Mouse (Mus musculus) limb, embryonic 11.5 days (tissue): ENCODE data around the gene Map3k7cl. TPM values are rescaled to one million over a fixed set of nuclear protein-coding genes. Genes with fewer than 3 reads are reported as not detected.

Source experiments
- ATAC-seq: fragments of 200-750 bp; cut with Nextera tagmentation; 2 replicates; pipeline ENCODE4 v1.8.0; 2017; ENCODE audit warnings: low read depth; ENCODE audit not compliant: insufficient number of reproducible peaks, low FRiP score, low TSS enrichment
- DNase-seq: peaks from one replicate; pipeline ENCODE4 v3.0.0-alpha.2; 2015; ENCODE audit warnings: low spot score
- H3K27ac ChIP-seq: fragments of 300-500 bp; sonication (generic); replicated peaks from 2 replicates; pipeline ENCODE4 v1.5.1; 2014; ENCODE audit warnings: low read depth, mild to moderate bottlenecking, low read length
- H3K27me3 ChIP-seq: fragments of 300-500 bp; sonication (generic); 2 replicates; pipeline ENCODE4 v1.6.1; 2014; ENCODE audit warnings: mild to moderate bottlenecking, low read length, mixed read lengths; ENCODE audit not compliant: control insufficient read depth, insufficient read depth
- H3K36me3 ChIP-seq: fragments of 300-500 bp; sonication (generic); 2 replicates; pipeline ENCODE4 v1.6.1; 2014; ENCODE audit warnings: mild to moderate bottlenecking, low read length, moderate library complexity, mixed read lengths; ENCODE audit not compliant: control insufficient read depth, insufficient read depth
- H3K4me1 ChIP-seq: fragments of 300-500 bp; sonication (generic); 2 replicates; pipeline ENCODE4 v1.6.1; 2014; ENCODE audit warnings: low read length, mixed read lengths; ENCODE audit not compliant: control insufficient read depth, insufficient read depth
- H3K4me2 ChIP-seq: fragments of 300-500 bp; sonication (generic); 2 replicates; pipeline ENCODE4 v1.6.1; 2014; ENCODE audit warnings: low read depth, mild to moderate bottlenecking, moderate library complexity; ENCODE audit not compliant: severe bottlenecking
- H3K4me3 ChIP-seq: fragments of 300-500 bp; sonication (generic); 2 replicates; pipeline ENCODE4 v1.5.1; 2014; ENCODE audit warnings: low read depth, low read length
- H3K9ac ChIP-seq: fragments of 300-500 bp; sonication (generic); 2 replicates; pipeline ENCODE4 v1.6.1; 2014; ENCODE audit warnings: mild to moderate bottlenecking, low read length
- H3K9me3 ChIP-seq: fragments of 300-500 bp; sonication (generic); 2 replicates; pipeline ENCODE4 v1.6.1; 2016; ENCODE audit warnings: low read length; ENCODE audit not compliant: control insufficient read depth
- WGBS: fragments of 180-500 bp; shearing (Covaris S2); extraction: QIAGEN DNeasy Blood & Tissue Kit; methylation state at CpG from one replicate; pipeline ENCODE4 v1.1.7; 2014; 5-methylcytosine and 5-hydroxymethylcytosine counted together
- polyA plus RNA-seq: library from polyadenylated mRNA; unstranded; fragments of >200 nt; fragmentation: Nextera tagmentation; extraction: Ambion mirVana; gene quantifications from 2 replicates; pipeline ENCODE4 v1.2.1, GENCODE M21; 2014

The Map3k7cl gene
- polyA plus RNA-seq, 1 experiment from 2014 or later = not detected

DNA sequence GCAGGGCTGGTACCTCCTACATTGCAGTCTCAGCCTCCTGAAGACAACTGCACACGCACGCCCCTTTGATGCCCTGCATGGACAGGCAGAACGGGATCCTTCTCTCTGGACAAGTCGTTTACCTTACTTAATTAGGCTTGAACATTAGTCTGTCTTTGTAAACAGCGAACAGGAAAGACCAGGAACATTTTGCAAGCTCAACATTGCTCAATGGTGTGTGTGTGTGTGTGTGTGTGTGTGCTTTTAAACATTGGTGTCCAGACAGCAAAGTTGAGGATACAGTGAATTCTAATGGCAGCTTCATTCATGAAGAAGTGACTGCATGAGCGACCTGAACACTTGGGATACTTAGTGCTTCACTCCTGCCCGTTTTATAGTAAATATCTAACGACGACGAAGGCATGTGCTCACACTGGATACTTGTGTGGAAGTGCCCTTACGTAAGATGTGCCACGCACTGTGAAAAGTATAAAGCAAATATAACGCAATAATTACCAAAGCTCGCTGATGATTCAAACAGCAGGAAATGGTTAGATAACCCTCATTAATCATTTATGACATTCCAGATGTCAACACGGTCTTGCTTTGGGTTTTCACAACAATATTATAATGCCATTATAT lies 59.2 kb downstream of the Map3k7cl start:
- no peaks in the 10 kb centered on the region for H3K27me3 ChIP-seq
- H3K4me2 ChIP-seq = no peak overlapping the region
- 80% methylated on average over 15 of the region's 15 CpGs for WGBS
- no peak overlapping the region for H3K9ac ChIP-seq
- no peak overlapping the region for H3K27ac ChIP-seq
- no peak overlapping the region for H3K4me3 ChIP-seq
- DNase-seq = no peak
- no peak for ATAC-seq
- no peaks in the 10 kb centered on the region for H3K9me3 ChIP-seq
- H3K36me3 ChIP-seq = no peaks in the 10 kb centered on the region
- no peaks in the 10 kb centered on the region for H3K4me1 ChIP-seq

DNA sequence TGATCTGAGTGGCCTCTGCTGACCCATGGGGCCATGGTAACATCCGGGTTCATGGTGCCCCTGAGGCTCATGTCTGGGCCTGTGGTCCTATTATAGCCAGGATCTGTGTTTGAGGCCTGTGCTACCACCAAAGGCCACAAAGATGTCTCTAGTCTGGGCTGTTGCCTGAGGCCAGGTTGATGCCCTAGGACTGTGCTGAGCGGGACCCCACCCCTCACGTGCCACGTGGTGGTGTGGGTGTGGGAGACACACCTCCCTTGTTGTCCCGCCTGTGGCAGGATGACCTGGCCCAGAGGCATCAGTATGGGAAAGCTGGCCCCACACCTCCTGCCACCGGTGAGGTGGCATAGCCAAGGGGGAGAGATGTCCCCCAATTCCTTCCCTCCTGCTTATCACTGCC lies 64.2 kb downstream of the Map3k7cl start:
- H3K4me3 ChIP-seq = no peak overlapping the region
- DNase-seq (no peak), ATAC-seq (no peak)
- no peak overlapping the region for H3K9ac ChIP-seq
- no peaks in the 10 kb centered on the region for H3K27me3 ChIP-seq
- H3K4me1 ChIP-seq = no peaks in the 10 kb centered on the region
- WGBS = 90% methylated on average over 6 of the region's 6 CpGs
- H3K36me3 ChIP-seq = no peaks in the 10 kb centered on the region
- no peak overlapping the region for H3K27ac ChIP-seq
- no peak overlapping the region for H3K4me2 ChIP-seq
- no peaks in the 10 kb centered on the region for H3K9me3 ChIP-seq

DNA sequence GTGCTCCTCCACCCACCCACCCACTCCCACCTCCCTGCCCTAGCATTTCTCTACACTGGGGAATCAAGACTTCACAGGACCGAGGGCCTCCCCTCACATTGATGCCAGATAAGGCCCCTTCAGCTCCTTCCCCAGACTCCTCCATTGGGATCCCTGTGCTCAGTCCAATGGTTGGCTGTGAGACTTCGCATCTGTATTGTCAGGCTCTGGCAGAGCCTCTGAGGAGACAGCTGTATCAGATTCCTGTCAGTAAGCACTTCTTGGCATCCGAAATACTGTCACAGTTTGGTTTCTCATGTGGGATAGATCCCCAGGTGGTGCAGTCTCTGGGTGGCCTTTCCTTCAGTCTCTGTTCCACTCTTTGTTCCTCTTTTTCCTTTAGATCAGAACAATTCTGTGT lies 68.1 kb downstream of the Map3k7cl start:
- Histone ChIP-seq H3K4me3 (no peak overlapping the region), H3K4me1 (no peaks in the 10 kb centered on the region), H3K4me2 (no peak overlapping the region), H3K36me3 (no peaks in the 10 kb centered on the region), H3K27ac (no peak overlapping the region), H3K9me3 (no peaks in the 10 kb centered on the region), H3K27me3 (no peaks in the 10 kb centered on the region), H3K9ac (no peak overlapping the region)
- WGBS = 92% methylated on average over 3 of the region's 3 CpGs
- ATAC-seq (no peak), DNase-seq (no peak)

DNA sequence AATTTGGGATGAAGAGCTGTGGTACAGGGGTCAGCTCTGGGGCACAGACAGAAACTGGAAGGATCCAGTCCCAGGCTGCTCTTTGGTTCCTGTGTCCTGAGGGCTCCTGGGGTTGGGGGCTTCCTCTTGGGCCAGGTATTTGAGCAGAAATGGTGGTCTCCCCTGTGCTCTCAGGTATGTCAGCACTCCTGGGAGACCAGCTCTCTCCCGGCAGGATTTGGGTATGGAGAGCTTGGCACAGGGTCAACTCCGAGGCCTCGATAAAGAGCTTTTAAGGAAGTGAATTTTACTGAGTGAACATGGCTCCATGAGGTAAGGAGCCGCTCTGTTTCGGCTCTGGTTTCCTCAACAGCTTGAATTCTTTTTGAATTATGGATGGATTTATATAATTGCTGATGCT lies 70.8 kb downstream of the Map3k7cl start:
- DNase-seq (no peak), ATAC-seq (no peak)
- no peaks in the 10 kb centered on the region for H3K4me1 ChIP-seq
- no peak overlapping the region for H3K4me3 ChIP-seq
- H3K36me3 ChIP-seq = no peaks in the 10 kb centered on the region
- peaks cover 3% of the 10 kb centered on the region; the same call in 1 of the 2 replicates for H3K9me3 ChIP-seq
- H3K4me2 ChIP-seq = no peak overlapping the region
- no peak overlapping the region for H3K9ac ChIP-seq
- no peaks in the 10 kb centered on the region for H3K27me3 ChIP-seq
- H3K27ac ChIP-seq = no peak overlapping the region
- 94% methylated on average over 5 of the region's 5 CpGs for WGBS

DNA sequence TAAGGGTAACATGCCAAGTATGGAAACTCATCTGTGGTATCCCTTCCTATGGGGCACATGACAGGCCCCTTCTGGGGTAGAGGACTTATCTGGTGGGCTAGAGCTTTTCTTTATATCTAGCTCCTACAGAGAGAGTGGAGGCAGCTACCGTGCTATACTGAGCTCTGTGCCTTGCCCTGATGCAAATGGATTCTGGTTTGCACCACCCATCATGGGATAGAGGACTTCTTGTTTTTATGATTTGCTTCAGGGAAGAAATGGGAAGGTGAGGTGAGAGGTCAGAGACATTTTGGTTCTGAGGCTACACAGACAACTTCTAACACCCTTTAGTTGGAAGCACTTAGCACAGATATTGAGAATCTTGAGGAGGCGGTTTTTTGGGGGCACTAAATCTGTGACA lies 71.8 kb downstream of the Map3k7cl start:
- Histone ChIP-seq H3K36me3 (no peaks in the 10 kb centered on the region), H3K27me3 (no peaks in the 10 kb centered on the region), H3K4me3 (no peak overlapping the region), H3K4me1 (no peaks in the 10 kb centered on the region), H3K27ac (no peak overlapping the region), H3K9me3 (peaks cover 3% of the 10 kb centered on the region; the same call in 1 of the 2 replicates), H3K4me2 (no peak overlapping the region), H3K9ac (no peak overlapping the region)
- WGBS = 94% methylated on average over 2 of the region's 2 CpGs
- DNase-seq (no peak), ATAC-seq (no peak)

DNA sequence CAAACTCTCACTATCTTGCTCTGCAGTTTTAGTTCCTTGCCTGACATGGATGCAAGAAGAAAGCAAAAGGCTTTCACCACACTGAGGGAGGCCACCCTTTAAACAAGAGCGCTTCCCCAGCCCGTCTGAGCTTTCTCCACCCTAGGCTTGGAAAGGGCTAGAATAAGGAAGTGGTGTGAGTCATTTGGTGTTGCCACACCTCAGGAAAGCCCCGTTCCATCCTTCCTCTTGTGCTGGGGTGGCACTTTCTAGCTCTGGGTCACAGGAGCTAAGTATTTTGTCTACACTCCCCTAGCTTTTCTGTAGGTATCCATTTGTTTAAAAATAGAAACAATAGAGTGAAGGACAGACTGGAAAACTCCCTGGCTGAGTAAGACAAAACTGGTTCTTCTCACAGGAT lies 72.2 kb downstream of the Map3k7cl start:
- DNase-seq = no peak
- Histone ChIP-seq H3K36me3 (no peaks in the 10 kb centered on the region), H3K4me2 (no peak overlapping the region), H3K4me3 (no peak overlapping the region), H3K9me3 (peaks cover 3% of the 10 kb centered on the region; the same call in 1 of the 2 replicates), H3K27ac (no peak overlapping the region), H3K4me1 (no peaks in the 10 kb centered on the region), H3K27me3 (no peaks in the 10 kb centered on the region), H3K9ac (no peak overlapping the region)
- ATAC-seq = no peak
- WGBS = 89% methylated on average over 3 of the region's 3 CpGs

DNA sequence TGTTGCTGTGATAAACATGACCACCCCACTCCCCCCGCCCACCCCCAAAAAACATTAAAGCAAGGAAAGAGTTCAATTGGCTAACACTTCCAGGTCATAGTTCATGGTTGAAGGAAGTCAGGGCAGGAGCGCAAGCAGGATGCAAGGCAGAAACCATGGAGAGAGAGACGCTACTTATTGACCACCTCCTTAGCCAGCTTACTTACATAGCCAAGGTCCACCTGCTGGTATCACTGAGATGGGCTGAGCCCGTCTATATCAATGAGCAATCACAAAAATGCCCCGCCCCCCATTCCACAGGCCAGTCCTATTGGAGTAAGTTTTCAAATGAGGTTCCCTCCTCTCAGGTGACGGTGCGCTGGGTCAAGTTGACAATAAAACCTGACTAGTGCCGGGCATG lies 72.7 kb downstream of the Map3k7cl start:
- peaks cover 3% of the 10 kb centered on the region; the same call in 1 of the 2 replicates for H3K9me3 ChIP-seq
- no peak for ATAC-seq
- WGBS = 96% methylated on average over 8 of the region's 8 CpGs
- DNase-seq = no peak
- H3K4me3 ChIP-seq = no peak overlapping the region
- H3K9ac ChIP-seq = no peak overlapping the region
- no peak overlapping the region for H3K27ac ChIP-seq
- H3K4me2 ChIP-seq = no peak overlapping the region
- H3K4me1 ChIP-seq = no peaks in the 10 kb centered on the region
- H3K27me3 ChIP-seq = no peaks in the 10 kb centered on the region
- no peaks in the 10 kb centered on the region for H3K36me3 ChIP-seq

DNA sequence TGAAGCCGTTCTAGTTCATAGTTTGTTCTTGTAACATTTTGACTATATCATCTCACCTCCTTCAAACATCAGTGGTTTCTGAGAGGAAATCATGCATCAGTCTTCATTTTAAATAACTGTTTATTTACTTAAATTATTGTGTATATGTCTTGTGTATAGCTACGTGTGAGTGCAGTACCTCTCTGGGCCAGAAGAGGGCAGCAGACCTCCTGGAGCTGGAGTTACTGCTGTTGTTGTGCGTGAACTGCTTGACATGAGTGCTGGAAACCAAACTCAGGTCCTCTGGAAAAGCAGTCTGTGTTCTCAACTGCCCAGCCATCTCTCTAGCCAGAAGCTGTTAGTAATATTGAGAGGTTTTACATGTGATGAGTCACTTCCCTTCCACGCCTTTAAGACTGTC lies 73.6 kb downstream of the Map3k7cl start:
- no peak for DNase-seq
- no peak overlapping the region for H3K4me3 ChIP-seq
- H3K27me3 ChIP-seq = no peaks in the 10 kb centered on the region
- H3K4me1 ChIP-seq = no peaks in the 10 kb centered on the region
- H3K4me2 ChIP-seq = no peak overlapping the region
- H3K9me3 ChIP-seq = peaks cover 3% of the 10 kb centered on the region; the same call in 1 of the 2 replicates
- 93% methylated on average over 4 of the region's 4 CpGs for WGBS
- no peak overlapping the region for H3K9ac ChIP-seq
- no peak for ATAC-seq
- no peaks in the 10 kb centered on the region for H3K36me3 ChIP-seq
- no peak overlapping the region for H3K27ac ChIP-seq

DNA sequence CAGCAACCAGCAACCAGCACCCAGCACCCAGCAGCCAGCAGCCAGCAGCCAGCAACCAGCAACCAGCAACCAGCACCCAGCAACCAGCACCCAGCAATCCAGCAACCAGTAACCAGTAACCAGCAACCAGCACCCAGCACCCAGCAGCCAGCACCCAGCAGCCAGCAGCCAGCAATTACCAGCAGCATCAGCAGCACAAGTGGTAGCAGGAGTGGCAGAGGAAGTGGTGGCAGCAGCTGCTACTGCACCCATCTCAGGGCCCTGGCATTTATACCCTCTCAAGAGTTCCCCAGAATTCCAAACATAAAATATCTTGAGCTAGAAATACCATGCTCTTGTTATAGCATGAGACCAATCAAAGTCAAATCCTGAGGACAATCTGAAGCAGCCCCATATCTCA lies 81.6 kb downstream of the Map3k7cl start:
- H3K4me1 ChIP-seq = no peaks in the 10 kb centered on the region
- no peak overlapping the region for H3K27ac ChIP-seq
- no peaks in the 10 kb centered on the region for H3K36me3 ChIP-seq
- no peaks in the 10 kb centered on the region for H3K9me3 ChIP-seq
- H3K9ac ChIP-seq = no peak overlapping the region
- no peak overlapping the region for H3K4me2 ChIP-seq
- H3K27me3 ChIP-seq = no peaks in the 10 kb centered on the region
- H3K4me3 ChIP-seq = no peak overlapping the region
- DNase-seq (no peak), ATAC-seq (no peak)
